Mouse (Mus musculus): Measurements from ENCODE around the gene Unc45b.

Gene Unc45b

DNA sequence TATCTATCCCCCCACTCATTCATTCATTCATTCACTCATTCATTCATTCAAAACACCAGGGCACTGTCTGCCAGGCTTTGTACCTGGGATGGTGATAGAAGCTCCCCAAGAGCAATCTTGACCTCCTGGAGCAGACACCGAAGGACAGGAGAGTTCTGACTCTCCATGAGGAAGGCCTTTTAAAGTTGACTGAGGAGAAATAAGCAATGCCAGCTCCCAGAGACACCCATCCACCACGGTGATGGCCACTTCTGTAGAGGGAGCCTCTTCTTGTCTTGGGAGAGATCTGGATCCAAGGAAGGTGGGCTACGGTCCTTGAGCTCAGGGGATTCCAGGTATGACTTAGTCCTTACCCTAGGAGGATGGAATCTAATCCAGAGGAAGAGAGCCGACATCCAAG lies at the start of gene Unc45b:
TSS of gene Unc45b (plus strand) at position 301 of the 400 bp plus-strand sequence.
- no peak for DNase-seq (ENCODE audit: low spot score in 2 of 2)

DNA sequence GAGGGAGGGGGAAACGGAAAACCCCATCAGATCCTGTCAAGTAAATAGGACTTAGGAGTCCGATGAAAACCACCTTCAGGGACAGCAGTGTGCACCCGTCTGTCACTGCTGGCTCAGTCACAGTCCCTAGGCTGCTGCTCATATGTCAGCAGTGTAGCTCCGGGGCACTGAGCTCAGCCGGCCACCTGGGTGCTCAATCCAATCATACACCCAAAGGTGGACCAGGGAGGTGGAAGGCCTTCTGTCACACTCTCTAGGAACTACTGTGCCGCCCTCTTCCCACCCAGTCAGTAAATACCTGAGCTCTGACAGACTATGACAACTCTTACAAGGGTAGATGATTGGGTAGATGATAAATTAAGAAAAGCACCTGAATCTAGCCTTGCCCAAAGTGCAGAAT lies 49.6 kb upstream of the Unc45b start:
- no peak for DNase-seq (ENCODE audit: low spot score in 2 of 2)

DNA sequence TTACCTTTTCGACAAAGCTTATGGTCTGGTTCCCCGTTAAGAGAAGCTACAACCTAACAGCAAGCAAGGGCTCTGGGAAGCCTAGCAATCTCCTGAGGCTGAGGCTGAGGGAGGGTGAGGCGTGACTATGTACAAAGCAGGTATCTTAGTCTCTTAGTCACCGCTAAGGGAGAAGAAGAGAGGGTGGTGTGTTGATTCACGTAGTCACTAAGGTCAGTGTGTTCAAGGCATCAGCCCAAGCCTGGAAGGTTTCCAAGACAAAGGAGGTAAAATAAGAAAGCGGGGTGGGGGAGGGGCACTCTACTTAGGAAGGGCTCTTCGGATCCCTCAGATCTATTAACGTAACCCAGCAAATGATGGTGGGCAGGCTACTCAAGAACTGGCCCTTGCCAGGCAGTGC lies 48.8 kb upstream of the Unc45b start:
- DNase-seq (ENCODE audit: low spot score in 2 of 2) = no peak

DNA sequence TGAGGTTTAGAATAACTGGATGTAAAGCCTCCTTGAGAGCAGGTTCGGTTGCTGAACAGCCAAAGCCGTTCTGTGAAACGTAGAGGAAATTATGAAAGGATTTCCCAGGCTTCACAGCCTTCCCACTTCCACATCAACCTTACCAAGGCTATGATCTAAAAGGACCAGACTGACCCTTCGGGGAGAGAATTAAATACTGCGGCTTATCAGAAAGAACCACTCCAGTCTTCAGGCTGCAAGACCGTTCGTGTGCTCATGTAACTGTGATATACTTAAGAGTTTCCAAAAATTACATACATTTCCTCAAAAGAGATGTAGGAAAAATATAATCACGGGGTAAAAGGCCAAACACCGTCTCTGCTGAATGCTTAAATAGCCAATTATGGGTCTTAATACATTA lies 47.7 kb upstream of the Unc45b start:
- no peak for DNase-seq (ENCODE audit: low spot score in 2 of 2)

DNA sequence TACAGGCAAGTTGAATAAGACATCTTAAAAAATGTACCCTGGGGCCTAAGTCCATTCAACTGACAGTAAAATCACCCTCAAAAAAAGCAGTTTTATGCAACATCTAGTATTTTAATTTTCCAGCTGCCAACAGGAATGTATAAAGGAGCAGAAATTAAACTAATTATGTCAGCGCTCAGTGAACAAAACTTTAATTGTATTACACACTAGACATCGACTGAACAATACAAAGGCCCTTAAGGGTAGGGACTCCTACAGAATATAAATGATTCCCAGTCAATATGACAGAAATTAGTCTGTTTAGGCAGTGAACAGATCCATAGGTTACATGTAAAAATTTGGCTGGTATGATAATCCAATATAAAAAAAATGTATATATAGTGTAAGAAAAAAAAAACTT lies 47.3 kb upstream of the Unc45b start:
- DNase-seq (ENCODE audit: low spot score in 2 of 2) = no peak

DNA sequence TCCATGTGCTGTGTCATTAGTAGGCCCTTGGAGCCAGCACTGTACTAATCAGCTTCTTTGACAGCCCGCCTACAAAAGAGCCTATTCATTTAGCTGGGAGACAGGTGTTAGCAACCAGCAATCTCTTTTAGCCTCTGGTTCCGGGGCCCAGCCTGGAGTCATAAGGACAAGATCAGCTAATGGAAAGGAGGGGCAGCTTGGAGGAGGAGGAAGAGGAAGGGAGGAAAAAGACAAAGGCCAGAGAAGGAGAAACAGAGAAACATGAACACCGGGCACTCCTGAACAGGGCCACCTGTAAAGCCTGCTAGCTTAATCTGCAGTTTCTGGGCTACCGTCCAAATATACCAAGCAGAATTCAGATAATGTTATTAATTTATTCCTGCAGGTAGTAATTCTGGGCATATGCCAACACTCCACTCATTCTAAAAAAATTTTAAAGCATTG lies 46.8 kb upstream of the Unc45b start:
- no peak for DNase-seq (ENCODE audit: low spot score in 2 of 2)

DNA sequence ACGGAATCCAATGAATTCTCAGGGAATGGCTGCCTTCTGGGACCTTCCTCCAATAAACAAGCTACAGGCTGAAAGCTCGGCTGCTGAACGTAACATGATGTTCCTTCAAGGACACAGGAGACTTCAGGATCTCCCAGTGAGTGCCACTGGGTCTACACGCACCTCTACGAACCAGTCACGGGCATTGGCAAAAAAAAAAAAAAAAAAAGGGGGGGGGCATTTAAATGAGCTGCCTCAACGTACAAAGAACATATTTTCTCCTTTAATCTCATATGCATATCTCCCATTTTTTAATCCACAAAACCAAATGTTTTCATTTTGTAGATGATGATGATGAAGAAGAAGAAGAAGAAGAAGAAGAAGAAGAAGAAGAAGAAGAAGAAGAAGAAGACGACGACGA lies 44.4 kb upstream of the Unc45b start:
- no peak for DNase-seq (ENCODE audit: low spot score in 2 of 2)

DNA sequence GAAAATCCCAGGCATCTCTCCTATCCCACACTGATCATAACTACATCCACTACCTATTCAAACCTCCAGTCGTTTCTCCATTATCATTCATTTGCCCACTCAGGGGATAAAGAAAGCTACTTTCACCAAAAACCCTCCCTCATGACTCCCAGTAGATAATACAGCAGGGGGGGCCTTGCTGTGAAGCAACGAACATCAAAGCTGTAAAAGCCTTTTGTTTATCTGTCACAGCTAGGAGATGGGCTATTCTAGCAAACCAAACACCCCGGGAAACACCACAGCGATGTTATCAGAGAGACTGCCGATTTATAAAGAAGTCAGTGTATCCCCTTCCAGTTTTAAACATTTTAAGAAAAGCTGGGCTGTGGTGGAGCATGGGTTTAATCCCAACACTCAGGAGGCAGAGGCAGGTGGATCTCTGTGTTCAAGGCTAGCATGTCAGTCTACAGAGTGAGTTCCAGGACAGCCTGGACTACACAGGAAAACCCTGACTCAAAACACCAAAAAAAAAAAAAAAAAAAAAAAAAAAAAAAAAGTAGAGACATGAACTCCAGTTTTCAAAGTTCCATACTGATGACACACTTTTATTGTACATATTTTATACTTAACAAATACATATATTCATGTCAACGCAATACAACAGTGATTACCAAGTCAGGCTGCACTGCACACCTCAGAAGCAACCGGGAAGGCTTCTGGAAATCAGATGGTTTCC lies 43.3 kb upstream of the Unc45b start:
- DNase-seq (ENCODE audit: low spot score in 2 of 2) = no peak

DNA sequence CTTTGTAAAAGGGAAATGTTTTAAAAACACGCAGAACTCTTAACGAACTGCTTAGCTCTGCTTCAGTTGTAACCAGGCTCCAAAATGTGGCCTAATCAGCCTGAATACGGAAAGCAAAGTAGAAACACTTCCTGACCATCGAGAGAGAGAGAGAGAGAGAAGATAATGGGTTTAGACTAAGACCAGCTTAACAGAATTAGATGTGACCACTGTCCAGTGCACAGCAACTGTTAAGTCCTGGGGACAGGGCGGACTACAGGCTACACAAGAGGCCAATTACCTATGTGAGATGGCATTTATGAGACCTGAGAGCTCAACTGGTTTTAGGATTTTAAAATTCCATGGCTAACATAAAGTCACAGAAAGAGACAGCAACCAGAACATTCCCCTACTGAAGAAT lies 42.4 kb upstream of the Unc45b start:
- no peak for DNase-seq (ENCODE audit: low spot score in 2 of 2)

DNA sequence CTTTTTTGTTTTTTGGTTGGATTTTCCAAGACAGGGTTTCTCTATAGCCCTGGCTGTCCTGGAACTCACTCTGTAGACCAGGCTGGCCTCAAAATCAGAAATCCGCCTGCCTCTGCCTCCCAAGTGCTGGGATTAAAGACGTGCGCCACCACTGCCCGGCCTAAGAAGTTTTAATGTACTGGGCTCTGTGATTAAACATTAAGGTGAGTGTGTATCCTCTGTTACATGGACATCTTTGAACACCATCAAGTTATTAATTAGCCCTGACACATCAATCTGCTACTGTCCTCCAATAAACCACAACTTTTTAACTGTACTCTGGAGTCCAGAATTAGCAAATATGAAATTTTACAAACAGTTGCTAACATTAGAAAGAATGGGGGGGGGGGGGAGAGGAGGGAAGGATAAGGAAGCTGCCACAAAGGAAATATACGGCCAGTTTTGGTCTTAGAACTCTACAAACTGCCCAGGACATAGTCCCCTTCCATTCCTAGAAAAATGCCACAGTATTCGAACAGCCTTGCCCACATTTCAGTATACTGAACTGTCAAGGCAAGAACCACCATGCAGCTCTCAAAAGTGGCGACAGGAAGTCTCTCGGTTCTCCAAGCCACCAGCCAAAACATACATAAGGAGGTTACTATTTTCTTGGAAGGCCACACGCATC lies 40.7 kb upstream of the Unc45b start:
- DNase-seq (ENCODE audit: low spot score in 2 of 2) = no peak

DNA sequence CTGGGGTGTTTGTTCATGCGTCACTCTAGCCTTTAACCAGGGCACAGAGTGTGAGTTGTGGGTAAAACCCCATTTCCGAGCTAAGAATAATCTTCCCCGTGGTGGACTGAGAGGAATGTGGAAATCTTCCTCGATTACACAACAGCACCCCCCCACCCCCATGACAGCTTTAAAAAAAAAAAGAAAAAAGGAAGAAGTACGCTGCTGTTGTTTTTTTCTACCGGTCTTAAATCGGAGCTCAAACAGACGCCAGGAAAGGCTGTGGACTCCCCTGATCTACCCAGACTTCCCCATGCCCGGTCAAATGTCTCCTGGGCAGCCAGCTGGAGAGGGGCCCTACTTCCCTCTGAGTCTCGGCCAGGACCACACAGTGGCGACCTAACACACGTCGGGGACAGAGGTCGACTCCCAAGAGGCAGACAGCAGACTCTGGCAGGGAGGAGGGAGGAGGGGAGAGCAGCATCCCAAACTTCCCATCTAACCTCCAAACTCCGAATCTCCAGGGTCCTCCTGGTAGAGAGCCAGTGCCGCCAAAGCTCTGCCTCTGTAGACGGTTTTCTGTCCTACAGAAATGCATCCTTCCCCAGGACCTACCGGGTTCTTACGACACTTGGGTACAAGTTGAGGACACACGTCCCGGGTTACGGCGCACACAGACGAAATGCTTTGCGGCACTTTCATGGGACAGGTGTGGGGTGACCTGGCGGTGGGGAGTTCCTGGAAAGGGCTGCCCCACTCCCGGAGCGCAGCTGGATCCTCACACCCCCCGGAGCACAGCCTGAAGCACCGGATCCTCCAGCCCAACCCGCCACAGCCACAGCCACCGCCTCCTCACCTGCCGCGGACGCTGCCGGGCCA lies 39.9 kb upstream of the Unc45b start:
- DNase-seq (ENCODE audit: low spot score in 2 of 2) = peak in 1 of 2 experiments; percentile 26

DNA sequence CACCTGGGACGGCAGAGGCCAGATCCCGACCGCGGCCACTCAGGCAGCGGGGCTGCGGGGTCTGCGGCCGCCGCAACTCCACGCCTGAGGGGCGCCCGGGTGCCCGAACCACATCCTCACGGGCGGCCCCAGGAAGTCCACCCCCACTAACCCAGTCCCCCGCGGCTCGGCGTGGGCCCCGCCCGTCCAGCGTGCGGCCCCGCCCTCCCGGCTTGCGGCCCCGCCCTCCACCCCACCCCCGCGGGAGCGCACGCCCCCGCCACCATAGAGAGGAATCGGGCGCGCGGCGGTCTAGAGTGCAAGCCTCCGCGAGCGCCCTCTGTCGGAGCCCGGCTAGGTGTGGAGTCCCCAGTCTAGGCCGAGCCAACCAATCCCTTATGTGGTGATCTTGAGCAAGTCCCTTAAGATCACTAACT lies 39.3 kb upstream of the Unc45b start, which contains the start of gene Rffl:
TSS of gene Rffl (minus strand) at position 180 of the 416 bp plus-strand sequence.
- peak; percentile 97 for DNase-seq (ENCODE audit: low spot score in 2 of 2)

DNA sequence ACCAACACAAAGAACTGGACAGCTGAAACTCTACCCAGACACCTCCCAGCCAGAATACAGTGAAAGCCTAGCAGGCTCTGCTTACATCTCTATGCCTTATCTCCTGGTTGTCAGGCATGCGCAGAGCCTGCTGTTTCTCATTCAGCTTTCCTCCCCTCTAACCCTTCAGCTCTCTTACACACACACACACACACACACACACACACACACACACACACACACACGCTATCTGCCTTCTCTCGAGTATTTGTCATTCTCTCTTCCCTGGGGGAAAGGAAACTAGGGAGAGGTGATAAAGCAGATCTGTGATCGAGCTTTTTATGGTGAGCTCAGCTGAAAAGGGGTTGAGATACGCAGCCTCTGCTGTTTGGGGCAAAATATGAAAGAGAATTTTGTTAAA lies 35.4 kb upstream of the Unc45b start:
- no peak for DNase-seq (ENCODE audit: low spot score in 2 of 2)

DNA sequence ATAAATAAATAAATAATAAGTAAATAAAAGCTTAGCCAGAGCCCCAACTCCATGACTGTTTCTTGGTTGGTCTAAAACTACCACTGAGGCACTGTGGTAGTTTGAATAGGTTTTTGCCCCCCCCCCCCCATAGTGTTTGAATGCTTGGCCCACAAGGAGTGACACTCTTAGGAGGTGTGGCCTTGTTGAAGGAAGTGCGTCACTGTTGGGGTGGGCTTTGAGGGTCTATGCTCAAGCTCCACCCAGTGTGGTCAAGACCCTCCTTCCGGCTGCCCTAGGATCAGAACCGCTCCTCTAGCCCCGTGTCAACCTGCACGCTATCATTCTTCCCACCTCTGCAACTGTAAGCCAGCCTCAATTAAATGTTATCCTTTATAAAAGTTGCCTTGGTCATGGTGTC lies 34.7 kb upstream of the Unc45b start:
- no peak for DNase-seq (ENCODE audit: low spot score in 2 of 2)

DNA sequence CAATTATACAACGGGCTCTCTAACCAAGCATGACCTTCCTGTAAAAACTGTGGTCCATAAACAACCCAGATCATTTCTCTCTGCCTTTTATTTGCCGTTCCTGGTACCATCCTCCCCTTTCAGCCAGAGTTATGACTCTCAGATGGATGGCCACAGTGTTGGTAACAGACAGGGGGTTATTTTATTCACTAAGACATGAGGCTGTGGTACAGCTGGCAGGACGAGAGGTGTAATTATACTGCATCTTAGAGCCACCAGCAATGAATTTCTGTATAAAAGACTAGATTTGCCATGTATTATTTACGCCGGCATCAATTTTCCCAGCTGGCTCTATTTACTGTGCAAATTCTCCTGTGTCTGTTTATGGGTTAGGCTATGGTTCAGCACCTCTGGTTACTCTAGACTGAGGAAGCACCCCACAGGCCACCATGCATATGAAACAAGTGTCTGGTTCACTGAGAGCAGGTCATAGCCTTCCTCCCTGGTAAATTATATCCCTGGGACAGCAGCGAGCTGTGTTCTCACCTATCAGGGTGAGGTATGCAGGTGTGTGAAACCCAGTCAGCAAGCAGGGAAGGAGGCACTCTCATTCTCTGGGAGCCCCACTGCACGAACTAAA lies 32.5 kb upstream of the Unc45b start:
- no peak for DNase-seq (ENCODE audit: low spot score in 2 of 2)

DNA sequence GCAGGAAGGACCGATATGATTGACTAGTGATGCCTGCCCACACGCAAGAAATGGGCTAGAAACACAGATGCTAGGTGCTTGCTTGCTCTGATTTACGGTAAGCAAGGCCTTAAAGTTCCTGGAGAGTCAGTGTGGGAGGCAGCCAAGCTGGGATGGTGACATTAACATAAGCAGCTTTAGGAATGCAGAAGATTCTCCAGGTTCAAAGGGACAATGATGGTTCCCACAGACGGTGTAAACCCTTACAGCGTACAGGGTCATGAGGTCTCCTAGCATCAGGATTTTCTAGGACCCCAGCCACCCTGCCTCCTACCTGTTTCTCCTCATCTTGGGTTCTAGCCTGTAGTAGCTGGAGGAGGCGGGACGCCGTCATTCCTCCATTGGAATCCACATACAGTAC lies 27.2 kb upstream of the Unc45b start:
- DNase-seq (ENCODE audit: low spot score in 2 of 2) = no peak

DNA sequence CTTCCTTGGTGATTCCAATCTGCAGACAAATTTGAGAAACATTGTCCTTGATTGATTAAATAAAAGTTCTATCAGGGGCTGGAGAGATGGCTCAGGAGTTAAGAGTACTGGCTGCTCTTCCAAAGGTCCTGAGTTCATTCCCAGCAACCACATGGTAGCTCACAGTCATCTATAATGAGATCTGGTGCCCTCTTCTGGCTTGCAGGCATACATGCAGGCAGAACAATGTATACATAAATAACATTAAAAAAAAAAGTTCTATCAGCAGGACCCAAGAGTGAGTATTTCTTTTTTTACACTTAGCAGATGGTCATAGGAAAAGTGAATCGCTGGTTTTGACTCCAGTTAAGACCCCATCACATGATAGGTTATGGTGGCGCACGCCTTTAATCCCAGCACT lies 23.8 kb upstream of the Unc45b start:
- DNase-seq (ENCODE audit: low spot score in 2 of 2) = no peak

DNA sequence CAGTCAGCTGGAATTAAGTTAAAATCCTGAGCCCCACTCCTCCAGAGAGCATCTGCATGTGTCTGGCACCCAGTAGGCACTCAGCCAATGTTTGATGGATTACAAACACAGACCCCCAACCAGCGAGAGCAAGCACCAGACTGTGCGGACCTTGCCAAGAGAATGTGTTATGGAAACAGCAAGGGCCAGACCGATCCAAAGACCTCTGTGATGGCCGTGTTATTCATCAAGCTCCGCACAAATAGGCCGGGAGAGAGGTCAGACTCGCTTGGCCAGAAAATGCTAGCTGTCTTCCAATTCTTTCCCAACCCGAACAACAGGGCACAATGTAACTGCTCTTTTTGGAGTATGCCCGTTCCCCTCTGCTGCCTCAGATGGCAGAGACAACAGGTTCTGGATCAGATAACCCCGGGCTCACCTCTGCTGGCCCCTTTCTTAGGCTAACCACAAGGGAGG lies 21.8 kb upstream of the Unc45b start:
- DNase-seq (ENCODE audit: low spot score in 2 of 2) = peak in 1 of 2 experiments; percentile 32

DNA sequence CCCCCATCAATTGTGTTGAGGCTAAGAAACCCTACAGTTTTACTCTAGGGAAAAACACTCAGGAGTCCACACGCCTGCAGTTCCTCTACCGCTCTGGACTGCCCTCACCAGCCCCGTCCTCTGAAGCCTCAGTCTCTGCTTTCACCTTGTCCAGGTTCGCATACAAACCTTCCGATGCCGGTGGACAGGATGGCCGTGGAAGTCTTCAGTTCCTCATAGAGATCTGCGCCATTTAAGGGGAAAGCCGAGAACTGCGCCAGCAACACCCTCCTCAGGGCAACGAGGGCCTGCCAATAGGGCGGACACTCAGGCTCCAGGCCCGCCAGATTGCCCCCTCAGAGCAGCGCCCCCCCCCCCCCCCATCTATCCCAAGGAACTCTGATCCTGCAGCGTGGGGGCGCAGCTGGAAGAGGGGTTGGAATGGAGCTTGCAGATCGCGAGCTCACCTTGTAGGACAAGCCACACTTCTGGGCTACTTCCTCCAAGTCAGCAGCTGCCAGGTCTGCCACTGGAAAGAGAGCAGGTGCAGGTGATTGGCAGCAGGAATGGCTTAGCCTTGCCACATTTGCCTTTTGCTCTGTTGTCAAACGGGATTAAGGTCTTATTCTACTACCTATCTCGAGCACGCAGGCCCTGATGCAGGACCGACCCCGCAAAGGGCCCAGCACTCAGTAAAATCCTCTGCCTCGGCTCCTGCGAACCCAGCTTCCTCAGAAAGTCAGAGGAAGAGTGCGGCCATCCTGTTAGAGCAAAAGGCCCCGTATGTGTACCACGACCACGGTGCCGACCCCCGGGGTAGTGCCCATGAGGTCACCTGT lies 20.6 kb upstream of the Unc45b start:
- DNase-seq (ENCODE audit: low spot score in 2 of 2) = no peak

DNA sequence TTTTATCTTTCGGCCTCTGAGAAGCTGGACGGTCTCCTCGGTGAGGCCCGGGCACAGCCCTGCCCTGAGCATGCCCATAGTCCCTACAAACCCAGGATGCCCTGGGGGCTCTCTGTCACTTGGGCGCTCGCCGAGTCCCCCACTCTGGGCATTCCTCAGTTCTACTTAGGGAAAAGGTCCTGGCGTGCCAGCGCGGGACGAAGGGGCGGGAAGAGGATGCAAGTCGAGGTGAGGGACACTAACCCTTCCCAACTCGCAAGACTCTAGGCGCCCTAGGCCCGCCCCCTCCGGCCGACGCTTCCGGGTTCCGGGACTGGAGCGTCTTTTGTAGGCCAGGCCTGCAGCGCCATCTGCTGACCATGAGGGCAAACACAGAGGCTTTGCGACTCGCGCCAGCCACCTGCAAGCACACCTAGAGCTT lies 20.0 kb upstream of the Unc45b start, which contains the start of gene Rad51d:
TSS of gene Rad51d (minus strand) at position 273 of the 421 bp plus-strand sequence.
- peak; percentile 89 to 94 for DNase-seq (ENCODE audit: low spot score in 2 of 2)

DNA sequence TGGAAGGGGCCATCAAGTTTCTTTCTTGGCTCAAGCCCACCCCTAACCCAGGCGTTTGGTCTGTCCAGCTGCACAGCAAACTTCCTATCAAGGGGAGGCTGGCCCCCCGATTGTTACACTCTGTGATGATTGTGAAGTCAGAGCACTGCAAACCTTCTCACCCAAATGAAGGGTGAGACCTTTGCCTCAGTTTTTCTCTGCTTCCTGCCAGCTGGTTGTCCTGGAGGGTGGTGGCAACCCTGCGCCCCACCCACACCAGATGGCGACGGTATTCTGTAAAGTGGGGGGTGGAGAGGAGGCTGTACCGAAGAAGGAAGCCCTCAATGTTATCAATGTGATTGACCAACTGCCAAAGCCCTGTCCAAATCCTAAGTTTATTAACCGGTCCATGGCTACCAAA lies 18.4 kb upstream of the Unc45b start, which contains the start of gene Fndc8:
TSS of gene Fndc8 (plus strand) at position 189 of the 400 bp plus-strand sequence.
- DNase-seq (ENCODE audit: low spot score in 2 of 2) = no peak
